Mouse (Mus musculus) intestine, embryonic 16.5 days (tissue): ENCODE results near the gene Ubtd1. TPM values are rescaled to one million over a fixed set of nuclear protein-coding genes. Genes with fewer than 3 reads are reported as not detected.

Experiments
- ATAC-seq: fragments of 200-750 bp; cut with Nextera tagmentation; 2 replicates; pipeline ENCODE4 v1.8.0; 2017; ENCODE audit warnings: moderate TSS enrichment, moderate library complexity
- H3K27ac ChIP-seq: fragments of 300-500 bp; sonication (generic); 2 replicates; pipeline ENCODE4 v1.5.1; 2014; ENCODE audit warnings: mild to moderate bottlenecking, low read length
- H3K27me3 ChIP-seq: fragments of 300-500 bp; sonication (generic); replicated peaks from 2 replicates; pipeline ENCODE4 v1.6.1; 2014; ENCODE audit warnings: low read length, control low read depth, mixed read lengths; ENCODE audit not compliant: control insufficient read depth, insufficient read depth
- H3K36me3 ChIP-seq: fragments of 300-500 bp; sonication (generic); 2 replicates; pipeline ENCODE4 v1.6.1; 2014; ENCODE audit warnings: low read length, control low read depth; ENCODE audit not compliant: control insufficient read depth, insufficient read depth
- H3K4me1 ChIP-seq: fragments of 300-500 bp; sonication (generic); 2 replicates; pipeline ENCODE4 v1.6.1; 2014; ENCODE audit warnings: low read length, control low read depth, mixed read lengths; ENCODE audit not compliant: control insufficient read depth, insufficient read depth
- H3K4me2 ChIP-seq: fragments of 300-500 bp; sonication (generic); 2 replicates; pipeline ENCODE4 v1.6.1; 2014; ENCODE audit warnings: low read depth, low read length, control low read depth
- H3K4me3 ChIP-seq: fragments of 300-500 bp; sonication (generic); 2 replicates; pipeline ENCODE4 v1.5.1; 2014; ENCODE audit warnings: mild to moderate bottlenecking, low read length
- H3K9ac ChIP-seq: fragments of 300-500 bp; sonication (generic); 2 replicates; pipeline ENCODE4 v1.6.1; 2014; ENCODE audit warnings: low read depth, low read length
- H3K9me3 ChIP-seq: fragments of 300-500 bp; sonication (generic); 2 replicates; pipeline ENCODE4 v1.6.1; 2016; ENCODE audit warnings: low read length, control low read depth; ENCODE audit not compliant: control insufficient read depth
- WGBS: fragments of 180-500 bp; shearing (Covaris S2); extraction: QIAGEN DNeasy Blood & Tissue Kit; methylation state at CpG from one replicate; pipeline ENCODE4 v1.1.7; 2014; 5-methylcytosine and 5-hydroxymethylcytosine counted together
- polyA plus RNA-seq: library from polyadenylated mRNA; unstranded; fragments of >200 nt; fragmentation: Nextera tagmentation; extraction: Ambion mirVana; gene quantifications from 2 replicates; pipeline ENCODE4 v1.2.1, GENCODE M21; 2015

The Ubtd1 gene
- polyA plus RNA-seq, 1 experiment from 2014 or later = 11.2 TPM

DNA sequence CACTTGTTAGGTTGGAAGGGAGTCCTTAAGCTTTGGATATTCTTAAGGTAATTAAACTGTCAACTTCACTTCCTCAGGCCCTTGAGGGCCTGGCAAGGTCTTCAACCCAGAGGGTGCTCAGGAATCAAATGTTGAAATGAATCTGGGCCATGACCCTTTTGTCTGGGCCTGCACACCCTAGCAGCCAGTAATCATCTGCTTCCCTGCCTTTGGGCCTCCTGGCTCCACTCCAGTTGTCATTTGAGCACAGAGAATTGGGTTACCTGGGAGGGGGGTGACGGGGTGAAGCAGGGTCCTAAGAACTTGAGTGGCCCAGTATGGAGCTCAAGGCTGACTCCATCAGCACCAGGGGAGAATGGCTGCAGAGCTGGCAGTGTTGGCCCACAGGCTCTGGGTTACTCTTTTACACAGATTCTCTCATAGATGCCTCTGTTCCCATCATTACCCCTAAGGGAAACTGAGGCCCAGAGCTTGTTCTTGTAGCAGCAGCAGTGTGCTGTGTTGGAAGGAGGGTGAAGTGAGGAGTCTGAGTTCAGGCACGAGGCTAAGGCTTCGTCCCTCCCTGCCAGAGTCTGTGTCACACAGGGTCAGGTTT lies 32.8 kb downstream of the Ubtd1 start:
- no peak for ATAC-seq
- no peaks in the 10 kb centered on the region for H3K27me3 ChIP-seq
- no peak overlapping the region for H3K4me3 ChIP-seq
- peaks cover 5% of the 10 kb centered on the region for H3K4me1 ChIP-seq
- H3K9me3 ChIP-seq = no peaks in the 10 kb centered on the region
- no peak overlapping the region for H3K9ac ChIP-seq
- H3K27ac ChIP-seq = no peak overlapping the region
- 85% methylated on average over 3 of the region's 3 CpGs for WGBS
- H3K36me3 ChIP-seq = no peaks in the 10 kb centered on the region
- no peak overlapping the region for H3K4me2 ChIP-seq

DNA sequence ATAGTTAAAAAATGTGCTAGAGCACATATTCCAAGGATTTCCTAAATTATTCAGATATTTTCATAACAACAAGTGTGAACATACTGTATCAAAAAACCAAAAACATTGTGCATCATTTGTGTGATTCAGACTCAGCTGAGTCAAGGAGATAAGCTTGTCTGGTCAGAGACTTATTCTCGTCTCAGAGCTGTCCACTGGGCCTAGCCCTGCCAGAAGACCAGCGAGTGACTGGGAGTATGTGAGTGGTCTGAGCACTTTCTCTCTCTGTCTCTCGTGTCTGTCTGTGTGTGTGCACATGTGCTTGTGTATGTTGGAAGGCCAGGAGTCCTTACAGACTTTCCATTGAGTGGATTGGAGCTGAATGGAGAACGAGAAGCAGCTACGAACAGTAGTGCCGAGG lies 33.4 kb downstream of the Ubtd1 start:
- no peaks in the 10 kb centered on the region for H3K27me3 ChIP-seq
- peaks cover 5% of the 10 kb centered on the region for H3K4me1 ChIP-seq
- no peaks in the 10 kb centered on the region for H3K36me3 ChIP-seq
- ATAC-seq = no peak
- 87% methylated on average over 6 of the region's 6 CpGs for WGBS
- no peaks in the 10 kb centered on the region for H3K9me3 ChIP-seq
- no peak overlapping the region for H3K9ac ChIP-seq
- no peak overlapping the region for H3K27ac ChIP-seq
- H3K4me2 ChIP-seq = no peak overlapping the region
- H3K4me3 ChIP-seq = no peak overlapping the region

DNA sequence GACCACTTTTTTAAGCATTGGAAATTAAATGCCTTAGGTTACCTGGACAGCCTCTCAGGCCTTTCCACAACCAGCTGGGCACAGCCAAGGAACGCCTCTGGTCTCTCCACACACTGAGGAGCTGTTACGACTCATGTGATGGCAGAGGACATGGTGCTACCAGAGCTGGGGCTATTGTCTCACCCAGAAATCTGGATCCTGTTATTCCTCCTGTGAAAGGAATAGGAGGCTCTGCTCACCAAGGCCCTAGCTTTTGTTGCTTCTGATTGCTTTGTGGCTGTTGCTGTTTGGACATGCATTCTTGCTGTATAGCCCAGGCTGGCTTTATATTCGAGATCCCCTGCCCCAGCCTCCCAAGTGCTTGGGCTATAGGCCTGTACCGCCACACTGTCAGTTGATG lies 34.7 kb downstream of the Ubtd1 start:
- no peak overlapping the region for H3K4me3 ChIP-seq
- peaks cover 5% of the 10 kb centered on the region for H3K4me1 ChIP-seq
- H3K27ac ChIP-seq = 0 out of 2 replicates have a peak overlapping the region, but pooled peaks have one; percentile 15
- H3K36me3 ChIP-seq = no peaks in the 10 kb centered on the region
- no peak overlapping the region for H3K9ac ChIP-seq
- no peaks in the 10 kb centered on the region for H3K9me3 ChIP-seq
- ATAC-seq = no peak
- H3K4me2 ChIP-seq = no peak overlapping the region
- no peaks in the 10 kb centered on the region for H3K27me3 ChIP-seq
- WGBS = 81% methylated on average over 4 of the region's 4 CpGs

DNA sequence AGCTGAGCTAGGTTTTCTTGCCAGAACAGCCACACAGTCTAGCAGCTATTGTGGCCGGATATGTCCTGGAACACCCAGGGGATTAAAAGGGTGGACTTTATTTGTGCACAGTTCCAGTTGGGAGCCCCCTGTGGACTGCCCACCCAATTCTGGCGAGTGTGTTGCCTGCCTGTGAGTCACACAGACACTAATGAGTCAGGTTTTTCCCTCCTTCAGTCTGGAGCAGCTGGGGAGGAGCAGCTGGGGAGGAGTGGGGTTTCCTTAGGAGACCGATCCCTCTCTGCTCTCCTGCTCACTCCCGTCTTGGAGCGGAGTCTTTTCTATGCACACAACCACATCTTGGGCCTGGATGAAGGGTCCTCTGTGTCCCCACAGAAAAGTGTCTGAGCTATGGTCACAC lies 35.3 kb downstream of the Ubtd1 start:
- Histone ChIP-seq H3K4me1 (peaks cover 5% of the 10 kb centered on the region), H3K36me3 (no peaks in the 10 kb centered on the region), H3K9ac (no peak overlapping the region), H3K9me3 (no peaks in the 10 kb centered on the region), H3K4me2 (no peak overlapping the region), H3K27me3 (no peaks in the 10 kb centered on the region), H3K27ac (peak overlapping the region; percentile 38), H3K4me3 (no peak overlapping the region)
- 67% methylated on average over 5 of the region's 5 CpGs for WGBS
- ATAC-seq = no peak

DNA sequence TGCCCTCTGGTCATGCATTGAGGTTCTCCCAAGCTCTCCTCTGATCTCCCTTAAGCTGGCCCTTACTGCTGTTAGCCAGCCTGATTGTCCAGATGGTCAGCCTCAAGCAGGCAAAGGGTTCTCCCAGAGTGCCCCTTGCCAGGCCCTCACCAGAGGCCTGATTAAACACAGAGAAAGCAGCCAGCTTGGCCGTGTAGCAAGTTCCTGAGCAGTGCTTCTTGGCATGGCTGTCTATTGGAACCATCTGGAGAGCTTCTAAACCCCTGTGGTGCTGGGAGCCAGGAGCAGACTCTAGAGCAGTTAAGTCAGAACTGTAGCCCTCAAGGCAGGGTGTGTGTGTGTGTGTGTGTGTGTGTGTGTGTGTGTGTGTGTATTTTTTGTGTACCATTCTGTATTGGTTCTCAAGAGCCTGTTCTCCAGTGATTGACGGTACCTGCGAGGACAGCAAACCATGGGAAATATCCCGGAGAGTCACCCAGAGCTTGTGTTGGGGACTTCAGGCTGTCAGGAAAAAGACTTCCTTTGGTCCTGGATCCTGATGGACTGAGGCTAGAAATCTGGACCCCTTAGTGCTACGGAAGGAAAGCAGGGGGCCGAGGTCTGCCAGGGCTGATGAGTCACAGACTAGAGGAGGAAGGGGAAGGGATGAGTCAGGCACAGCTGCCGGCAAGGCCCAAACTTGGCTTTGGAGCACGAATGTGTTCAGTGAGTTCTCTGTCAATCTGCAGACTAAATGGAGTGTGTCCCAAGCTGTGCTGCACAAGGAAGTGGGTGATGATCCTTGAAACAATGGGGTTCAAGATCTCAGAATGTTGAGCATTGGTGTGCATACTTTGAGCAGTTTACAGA lies 36.1 kb downstream of the Ubtd1 start:
- no peaks in the 10 kb centered on the region for H3K27me3 ChIP-seq
- H3K9me3 ChIP-seq = no peaks in the 10 kb centered on the region
- H3K9ac ChIP-seq = no peak overlapping the region
- ATAC-seq = peak; percentile 67
- H3K4me3 ChIP-seq = no peak overlapping the region
- peaks cover 5% of the 10 kb centered on the region for H3K4me1 ChIP-seq
- H3K4me2 ChIP-seq = no peak overlapping the region
- no peaks in the 10 kb centered on the region for H3K36me3 ChIP-seq
- 58% methylated on average over 8 of the region's 8 CpGs for WGBS
- peak overlapping the region; percentile 38 for H3K27ac ChIP-seq

DNA sequence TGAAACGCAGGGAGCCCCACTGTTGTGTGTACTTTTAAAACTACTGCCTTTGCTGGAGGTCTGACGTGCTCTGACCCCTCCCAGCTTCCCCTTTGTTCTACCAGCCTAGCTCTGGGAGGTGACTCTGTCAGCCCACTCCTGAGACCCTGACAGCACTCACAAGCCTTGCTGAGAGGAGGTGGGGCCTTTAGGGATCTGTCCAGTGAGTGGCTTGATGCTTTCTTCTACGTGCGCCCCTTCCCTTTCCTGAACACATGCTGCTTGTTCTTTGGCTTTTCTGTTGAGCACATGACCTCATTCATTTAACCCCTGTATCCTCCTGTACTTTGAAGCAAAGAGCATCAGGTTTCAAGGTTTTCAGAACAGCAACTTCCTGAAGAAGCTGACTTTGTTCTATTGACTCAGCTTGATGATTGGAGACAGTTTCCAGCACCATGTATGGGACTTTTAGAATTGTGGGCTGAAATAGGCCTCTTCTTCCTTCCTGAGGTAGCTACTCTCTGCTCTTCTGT lies 37.5 kb downstream of the Ubtd1 start:
- 53% methylated on average over 4 of the region's 4 CpGs for WGBS
- Histone ChIP-seq H3K4me3 (no peak overlapping the region), H3K27me3 (no peaks in the 10 kb centered on the region), H3K27ac (no peak overlapping the region; the same call in 1 of the 2 replicates), H3K36me3 (no peaks in the 10 kb centered on the region), H3K9me3 (no peaks in the 10 kb centered on the region), H3K9ac (no peak overlapping the region), H3K4me2 (no peak overlapping the region), H3K4me1 (peaks cover 5% of the 10 kb centered on the region)
- peak; percentile 20; the same call in 1 of the 2 replicates for ATAC-seq

DNA sequence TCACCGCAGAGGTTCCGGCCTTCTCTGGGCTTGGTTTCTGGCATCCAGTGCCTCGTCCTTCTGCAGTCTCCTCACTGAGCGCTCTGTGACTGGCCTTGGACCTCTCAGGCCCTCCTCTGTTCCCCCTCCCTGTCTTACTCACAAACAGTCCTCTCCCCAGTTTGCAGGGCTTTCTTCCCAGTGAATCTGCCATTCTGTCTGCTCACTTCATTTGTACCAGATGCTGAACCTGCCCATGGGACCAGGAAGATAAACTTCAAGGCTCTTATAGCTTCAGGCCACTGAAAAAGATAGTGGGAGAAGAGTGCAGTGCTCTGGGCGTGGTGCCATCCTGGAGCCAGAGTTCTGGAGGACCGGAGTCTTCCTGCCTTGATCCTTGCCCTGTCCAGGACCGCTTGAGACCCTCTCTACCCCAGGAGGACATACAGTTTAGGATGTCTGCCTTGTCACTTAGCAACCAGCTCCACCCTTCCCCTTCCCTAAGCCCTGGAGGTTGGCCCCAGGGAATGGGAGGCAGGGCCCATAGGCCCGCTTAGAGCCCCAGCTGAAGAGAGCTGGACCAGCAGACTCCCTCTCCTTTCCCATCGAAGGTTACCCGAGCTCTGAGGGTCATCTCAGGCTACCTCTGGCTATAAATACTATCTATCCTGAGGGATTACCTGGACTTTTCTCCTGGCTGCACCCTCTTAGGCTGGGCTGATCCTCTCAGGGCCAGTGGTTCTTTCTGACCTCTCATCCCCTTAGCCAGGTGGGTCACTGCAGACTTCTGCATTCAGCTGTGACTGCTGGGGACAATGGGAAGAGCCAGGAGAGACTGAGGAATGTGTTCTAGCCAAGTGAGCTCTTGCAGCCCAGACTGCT lies 40.3 kb downstream of the Ubtd1 start:
- Histone ChIP-seq H3K4me1 (peaks cover 5% of the 10 kb centered on the region), H3K4me2 (no peak overlapping the region), H3K27me3 (no peaks in the 10 kb centered on the region), H3K27ac (no peak overlapping the region), H3K9me3 (no peaks in the 10 kb centered on the region), H3K4me3 (no peak overlapping the region), H3K9ac (no peak overlapping the region), H3K36me3 (no peaks in the 10 kb centered on the region)
- no peak for ATAC-seq
- 78% methylated on average over 10 of the region's 10 CpGs for WGBS

DNA sequence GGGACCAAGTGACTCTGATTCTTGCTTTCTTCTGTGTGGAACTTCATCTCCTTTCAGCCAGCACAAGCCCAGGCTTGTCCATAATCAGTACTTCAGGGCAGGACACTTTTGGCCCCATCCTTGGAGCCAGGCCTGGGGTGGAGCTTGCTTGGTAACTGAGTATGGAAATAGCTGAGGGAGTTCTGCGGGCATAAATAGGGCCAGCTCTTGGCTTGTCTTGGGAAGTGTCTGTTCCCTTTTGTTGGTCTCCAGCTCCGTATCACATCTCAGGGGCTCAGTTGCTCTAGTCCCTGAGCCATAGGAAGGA lies 40.9 kb downstream of the Ubtd1 start:
- H3K27ac ChIP-seq = no peak overlapping the region
- WGBS = 79% methylated on average over 2 of the region's 2 CpGs
- no peaks in the 10 kb centered on the region; the same call in 1 of the 2 replicates for H3K4me1 ChIP-seq
- no peak overlapping the region for H3K9ac ChIP-seq
- H3K4me3 ChIP-seq = no peak overlapping the region
- no peaks in the 10 kb centered on the region for H3K27me3 ChIP-seq
- H3K9me3 ChIP-seq = no peaks in the 10 kb centered on the region
- ATAC-seq = no peak
- H3K4me2 ChIP-seq = no peak overlapping the region
- no peaks in the 10 kb centered on the region for H3K36me3 ChIP-seq

DNA sequence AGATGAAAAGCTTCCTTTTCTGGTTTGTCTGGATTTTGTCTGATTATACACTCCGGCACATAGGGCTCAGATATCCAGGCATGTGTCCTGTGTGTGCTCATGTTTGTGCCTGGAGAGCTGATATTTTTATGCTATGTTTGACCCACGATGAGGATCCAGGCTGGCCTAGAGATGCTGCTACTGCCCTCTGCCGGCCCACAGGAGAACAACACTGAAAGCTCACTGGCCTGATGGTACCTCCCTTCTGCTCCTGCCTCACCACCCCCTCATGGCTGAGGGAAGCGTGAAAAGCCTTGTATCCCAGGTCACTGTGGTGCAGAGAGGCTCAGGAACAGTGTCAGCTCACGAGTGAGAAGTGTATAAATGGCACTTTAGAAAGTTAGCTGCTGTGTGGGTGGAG lies 44.6 kb downstream of the Ubtd1 start:
- H3K27ac ChIP-seq = no peak overlapping the region
- H3K9ac ChIP-seq = no peak overlapping the region
- 5% methylated on average over 5 of the region's 5 CpGs for WGBS
- H3K4me3 ChIP-seq = no peak overlapping the region
- no peak overlapping the region for H3K4me2 ChIP-seq
- H3K36me3 ChIP-seq = no peaks in the 10 kb centered on the region
- H3K4me1 ChIP-seq = no peaks in the 10 kb centered on the region
- H3K9me3 ChIP-seq = no peaks in the 10 kb centered on the region
- H3K27me3 ChIP-seq = no peaks in the 10 kb centered on the region
- ATAC-seq = peak; percentile 74
